Mouse (Mus musculus) midbrain, postnatal 0 days (tissue): Measurements from ENCODE around the gene Dgkk. TPM values are rescaled to one million over a fixed set of nuclear protein-coding genes. Genes with fewer than 3 reads are reported as not detected.
A peak's percentile ranks its signal among the peaks of the same experiment; 100 is the strongest.
"Not testable (repeated sequence)": the region's sequence is repeated elsewhere in the genome, so short reads cannot be mapped to it uniquely, and the experiment has no call there.

ENCODE experiments used
- ATAC-seq: fragments of 200-750 bp; cut with Nextera tagmentation; 2 replicates; pipeline ENCODE4 v1.8.0; 2017; ENCODE audit warnings: moderate number of reproducible peaks, mild to moderate bottlenecking, moderate TSS enrichment, moderate library complexity; ENCODE audit not compliant: low FRiP score
- DNase-seq: peaks from one replicate; pipeline ENCODE4 v3.0.0-alpha.2; 2015; ENCODE audit warnings: low spot score
- H3K27ac ChIP-seq: fragments of 300-500 bp; sonication (generic); 2 replicates; pipeline ENCODE4 v1.5.1; 2014; ENCODE audit warnings: low read depth, mild to moderate bottlenecking, low read length, mixed read lengths
- H3K27me3 ChIP-seq: fragments of 300-500 bp; sonication (generic); 2 replicates; pipeline ENCODE4 v1.6.1; 2014; ENCODE audit warnings: low read length, control low read depth, mixed read lengths; ENCODE audit not compliant: insufficient read depth
- H3K36me3 ChIP-seq: fragments of 300-500 bp; sonication (generic); 2 replicates; pipeline ENCODE4 v1.6.1; 2014; ENCODE audit warnings: low read length, control low read depth, mixed read lengths; ENCODE audit not compliant: insufficient read depth
- H3K4me1 ChIP-seq: fragments of 300-500 bp; sonication (generic); 2 replicates; pipeline ENCODE4 v1.6.1; 2014; ENCODE audit warnings: mild to moderate bottlenecking, control low read depth, antibody characterized with exemption, low read length, mixed read lengths; ENCODE audit not compliant: insufficient read depth
- H3K4me2 ChIP-seq: fragments of 300-500 bp; sonication (generic); 2 replicates; pipeline ENCODE4 v1.6.1; 2014; ENCODE audit warnings: low read depth, mild to moderate bottlenecking, low read length, mixed read lengths; ENCODE audit not compliant: poor library complexity, severe bottlenecking
- H3K4me3 ChIP-seq: fragments of 300-500 bp; sonication (generic); 2 replicates; pipeline ENCODE4 v1.5.1; 2014; ENCODE audit warnings: low read depth, mild to moderate bottlenecking, low read length, moderate library complexity
- H3K9ac ChIP-seq: fragments of 300-500 bp; sonication (generic); replicated peaks from 2 replicates; pipeline ENCODE4 v1.6.1; 2014; ENCODE audit warnings: mild to moderate bottlenecking, low read length, moderate library complexity, mixed read lengths; ENCODE audit not compliant: poor library complexity, severe bottlenecking
- H3K9me3 ChIP-seq: fragments of 300-500 bp; sonication (generic); 2 replicates; pipeline ENCODE4 v1.6.1; 2016; ENCODE audit warnings: low read length, control low read depth
- CTCF ChIP-seq: IDR thresholded peaks from 2 replicates; pipeline ENCODE4 v1.5.1; 2016; ENCODE audit warnings: antibody characterized with exemption, mild to moderate bottlenecking
- WGBS: fragments of 180-500 bp; shearing (Covaris S2); extraction: QIAGEN DNeasy Blood & Tissue Kit; methylation state at CpG from one replicate; pipeline ENCODE4 v1.1.7; 2014; 5-methylcytosine and 5-hydroxymethylcytosine counted together
- polyA plus RNA-seq: library from polyadenylated mRNA; unstranded; fragments of >200 nt; fragmentation: Nextera tagmentation; extraction: Ambion mirVana; gene quantifications from 2 replicates; pipeline ENCODE4 v1.2.1, GENCODE M21; 2015
- total RNA-seq: library from RNA; depleted of rRNA; stranded (reverse); fragments of >200 nt; gene quantifications from 2 replicates; pipeline ENCODE4 v1.2.3, GENCODE M21; 2014; rRNA removed

The Dgkk gene
- total RNA-seq (7.9 and 8.1 TPM in 2 replicates), polyA plus RNA-seq (2.8 and 3.0 TPM in 2 replicates)

DNA sequence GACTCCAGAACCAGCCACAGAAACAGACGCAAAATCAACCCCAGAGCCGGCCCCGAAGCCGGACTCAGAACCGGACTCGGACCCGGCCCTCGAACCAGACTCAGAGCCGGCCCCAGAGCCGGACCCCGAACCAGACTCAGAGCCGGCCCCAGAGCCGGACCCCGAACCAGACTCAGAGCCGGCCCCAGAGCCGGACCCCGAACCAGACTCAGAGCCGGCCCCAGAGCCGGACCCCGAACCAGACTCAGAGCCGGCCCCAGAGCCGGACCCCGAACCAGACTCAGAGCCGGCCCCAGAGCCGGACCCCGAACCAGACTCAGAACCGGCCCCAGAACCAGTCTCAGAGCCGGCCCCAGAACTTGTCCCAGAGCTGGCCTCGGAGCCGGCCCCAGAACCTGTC, at the start of gene Dgkk:
Dgkk (plus strand) TSS at position 301 of the 400 bp plus-strand sequence.
- ATAC-seq, H3K9ac ChIP-seq, H3K27me3 ChIP-seq, H3K4me1 ChIP-seq, H3K36me3 ChIP-seq, H3K27ac ChIP-seq, H3K9me3 ChIP-seq, DNase-seq: not testable (repeated sequence)
- Histone ChIP-seq H3K4me3 (peak within 1 kb of the TSS; percentile 36), H3K4me2 (peak within 1 kb of the TSS; percentile 54)
- 33% methylated on average over 18 of the region's 30 CpGs for WGBS

DNA sequence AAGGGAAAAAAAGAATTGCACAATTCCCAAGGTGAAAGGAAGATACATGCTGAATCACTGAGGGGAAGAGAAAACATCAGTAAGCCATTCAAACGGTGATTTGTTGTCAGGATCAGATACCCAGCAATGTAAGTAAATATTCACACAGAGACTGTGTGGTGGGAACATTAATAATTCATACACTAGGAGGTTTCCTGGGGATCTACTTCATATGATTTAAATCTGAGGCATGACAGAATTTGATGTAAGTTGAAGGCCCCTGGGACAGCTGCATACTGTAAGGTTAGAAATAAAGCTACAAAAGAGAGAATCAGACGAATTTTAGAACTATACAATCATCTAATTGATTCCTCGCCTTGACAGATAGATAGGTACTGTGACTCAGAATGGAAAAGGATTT, 45.1 kb upstream of the Dgkk start:
- Histone ChIP-seq H3K27me3 (no peaks in the 10 kb centered on the region), H3K36me3 (no peaks in the 10 kb centered on the region), H3K4me3 (no peak overlapping the region), H3K4me1 (no peaks in the 10 kb centered on the region), H3K9ac (no peak overlapping the region), H3K9me3 (no peaks in the 10 kb centered on the region), H3K27ac (no peak overlapping the region), H3K4me2 (no peak overlapping the region)
- no peak for DNase-seq
- TF ChIP-seq CTCF = no peak
- WGBS = 28% methylated on average over 3 of the region's 3 CpGs
- 0 out of 2 replicates have a peak, but pooled peaks have one; percentile 23 for ATAC-seq

DNA sequence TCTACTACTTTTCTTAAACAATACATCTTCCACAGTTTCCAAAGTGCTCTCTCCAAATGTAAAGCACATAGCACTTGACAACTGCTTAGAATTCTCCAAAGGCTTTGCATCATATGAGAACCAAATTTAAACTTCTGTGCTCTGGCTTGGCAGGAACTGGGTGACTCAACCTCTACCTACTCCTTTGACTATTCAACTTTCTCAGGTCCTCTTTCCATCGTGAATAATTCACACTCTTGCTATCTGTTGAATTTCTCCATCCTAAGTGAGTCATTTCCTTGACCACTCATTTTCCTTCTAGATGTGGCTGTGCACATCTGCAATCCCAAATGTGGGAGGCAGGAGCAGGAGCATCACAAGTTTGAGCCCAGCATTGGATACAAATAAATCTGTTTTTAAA, 28.4 kb upstream of the Dgkk start:
- no peak overlapping the region for H3K27ac ChIP-seq
- H3K27me3 ChIP-seq = no peaks in the 10 kb centered on the region
- WGBS = 71% methylated on average over 1 of the region's 1 CpGs
- DNase-seq (no peak), ATAC-seq (no peak)
- no peak overlapping the region for H3K4me3 ChIP-seq
- no peaks in the 10 kb centered on the region for H3K9me3 ChIP-seq
- no peak overlapping the region for H3K4me2 ChIP-seq
- TF ChIP-seq CTCF = no peak
- no peaks in the 10 kb centered on the region for H3K4me1 ChIP-seq
- H3K9ac ChIP-seq = no peak overlapping the region
- H3K36me3 ChIP-seq = no peaks in the 10 kb centered on the region

DNA sequence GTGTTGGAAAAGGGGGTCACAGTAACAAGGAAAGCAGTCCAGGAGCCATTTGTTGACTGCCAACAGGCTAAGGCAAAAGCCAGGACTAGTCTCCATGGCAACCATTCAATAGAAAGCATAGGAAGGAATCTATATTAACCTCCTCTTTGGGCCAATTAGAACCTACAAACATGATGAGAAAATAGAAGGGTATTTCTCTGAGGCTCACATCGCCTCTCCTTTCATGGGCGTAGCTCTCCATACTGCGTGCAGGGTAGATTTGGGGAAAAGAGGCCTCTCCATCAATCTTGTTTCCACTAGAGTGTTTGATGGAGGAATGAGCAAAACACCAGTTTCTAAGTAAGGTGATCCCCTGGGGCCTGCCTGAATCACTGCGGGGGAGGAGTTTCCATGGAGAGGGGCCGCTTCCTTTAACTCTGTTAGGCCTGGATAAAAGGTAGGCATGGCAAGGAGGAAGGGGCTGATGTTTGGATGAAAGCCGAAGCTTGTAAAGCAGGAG, 27.5 kb upstream of the Dgkk start:
- no peaks in the 10 kb centered on the region for H3K36me3 ChIP-seq
- no peaks in the 10 kb centered on the region for H3K4me1 ChIP-seq
- no peaks in the 10 kb centered on the region for H3K9me3 ChIP-seq
- no peak overlapping the region for H3K4me3 ChIP-seq
- peak; percentile 28 for DNase-seq
- H3K4me2 ChIP-seq = no peak overlapping the region
- no peaks in the 10 kb centered on the region for H3K27me3 ChIP-seq
- H3K27ac ChIP-seq = no peak overlapping the region
- no peak overlapping the region for H3K9ac ChIP-seq
- ATAC-seq = peak; percentile 58; the same call in 1 of the 2 replicates
- 35% methylated on average over 6 of the region's 6 CpGs for WGBS
- TF ChIP-seq CTCF = no peak

DNA sequence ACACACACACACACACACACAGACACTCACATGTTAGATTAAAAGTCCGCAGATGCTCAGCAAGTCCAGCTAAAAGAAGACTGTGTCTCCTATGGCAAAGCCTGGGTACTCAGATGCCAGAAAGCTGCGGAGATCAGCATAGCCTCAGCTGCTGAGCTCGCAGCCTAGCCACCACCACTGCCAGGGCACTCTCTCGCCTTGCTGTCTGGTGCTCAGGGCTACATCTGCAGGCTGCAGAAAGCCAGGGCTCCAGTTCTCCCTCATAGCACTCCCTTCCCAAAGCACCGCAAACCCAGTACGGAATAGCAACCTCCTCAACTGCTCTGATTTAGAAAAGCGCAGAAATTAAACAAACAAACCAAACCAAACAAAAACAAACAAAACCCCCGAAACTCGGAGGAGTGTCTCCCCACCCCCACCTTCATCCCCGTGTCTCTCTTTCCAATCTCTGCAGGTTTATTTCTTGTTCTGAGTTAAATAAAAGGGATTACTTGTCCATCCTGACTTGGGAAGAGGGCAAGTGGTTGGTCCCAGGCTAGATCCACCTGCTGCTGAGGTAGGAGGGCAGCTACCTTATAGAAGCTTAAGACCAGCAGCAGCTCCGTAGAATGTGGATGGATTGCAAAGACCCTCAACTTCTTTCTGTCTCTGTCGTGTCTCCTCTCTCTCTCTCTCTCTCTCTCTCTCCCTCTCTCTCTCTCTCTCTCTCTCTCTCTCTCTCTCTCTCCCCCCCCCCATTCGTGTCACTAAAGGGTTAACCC, 1.4 kb upstream of the Dgkk start:
- Histone ChIP-seq H3K4me2 (peak overlapping the region; percentile 54), H3K27ac (no peak overlapping the region), H3K4me1 (no peaks in the 10 kb centered on the region), H3K27me3 (no peaks in the 10 kb centered on the region), H3K9ac (no peak overlapping the region), H3K4me3 (peak overlapping the region; percentile 36), H3K9me3 (no peaks in the 10 kb centered on the region), H3K36me3 (no peaks in the 10 kb centered on the region)
- no peak for TF ChIP-seq CTCF
- ATAC-seq (no peak), DNase-seq (no peak)
- 31% methylated on average over 12 of the region's 13 CpGs for WGBS

DNA sequence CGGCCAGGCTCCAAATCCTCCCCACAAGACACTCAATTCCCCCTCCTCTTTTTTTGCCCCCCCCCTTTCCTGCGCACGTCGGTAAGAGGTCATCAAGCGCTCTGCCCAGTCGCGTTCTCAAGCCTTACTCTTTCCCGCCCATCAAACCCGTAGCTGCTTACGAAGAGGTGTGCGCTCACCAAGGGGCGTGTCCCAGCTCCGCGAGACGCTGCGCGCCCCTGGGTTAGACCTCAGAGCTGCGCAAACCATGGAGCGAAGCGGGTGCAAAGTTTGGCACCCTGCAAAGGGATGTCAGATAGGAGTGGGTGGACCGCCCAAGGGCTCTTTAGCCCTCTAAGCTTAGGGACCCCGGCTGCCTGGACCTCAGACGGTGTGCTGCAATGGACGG, 862 bp upstream of the Dgkk start:
- H3K4me1 ChIP-seq = no peaks in the 10 kb centered on the region
- WGBS = 16% methylated on average over 21 of the region's 24 CpGs
- H3K9me3 ChIP-seq = no peaks in the 10 kb centered on the region
- no peaks in the 10 kb centered on the region for H3K27me3 ChIP-seq
- DNase-seq (peak; percentile 57), ATAC-seq (peak; percentile 88)
- H3K27ac ChIP-seq = no peak overlapping the region
- no peak overlapping the region for H3K9ac ChIP-seq
- peak overlapping the region; percentile 36 for H3K4me3 ChIP-seq
- no peak for TF ChIP-seq CTCF
- peak overlapping the region; percentile 54 for H3K4me2 ChIP-seq
- no peaks in the 10 kb centered on the region for H3K36me3 ChIP-seq
